Mouse (Mus musculus) frontal cortex, postnatal 25 days (tissue): ENCODE measurements at regions not wholly inside any gene's neighbourhood (a gene's known extent, or its start where the extent isn't known, plus 50 kb on each side); places are given as distances from the start of the nearest gene placed in this dataset.

Experiments
- DNase-seq, 2 experiments: peaks; one replicate each; pipeline ENCODE4 v3.0.0; 2022; ENCODE audit warnings: low spot score in 2 of 2

DNA sequence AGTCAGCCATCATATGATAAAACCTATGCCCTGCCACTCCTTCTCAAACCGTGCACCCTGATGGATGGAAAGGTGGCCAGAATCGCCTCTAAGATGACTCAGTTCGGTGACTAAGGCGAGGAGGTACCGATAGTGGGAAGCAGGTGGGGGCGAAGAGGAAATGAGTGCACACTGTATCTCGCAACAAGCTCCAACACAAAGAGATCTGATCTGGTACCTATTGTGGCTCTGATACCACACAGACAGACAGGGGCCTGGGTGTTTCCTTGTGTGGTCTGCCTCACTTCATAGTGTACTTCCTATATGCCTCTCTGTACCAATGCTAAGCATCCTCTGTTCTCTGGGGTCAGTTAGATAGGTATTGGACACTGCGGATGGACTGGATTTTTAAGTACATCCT lies 178.0 kb upstream of the Lpp start:
- DNase-seq, result no peak

- no peak for DNase-seq
These were observed 179.7 kb upstream of the Lpp start for GRCm38 (mm10) chr16:24213577-24213976.

DNA sequence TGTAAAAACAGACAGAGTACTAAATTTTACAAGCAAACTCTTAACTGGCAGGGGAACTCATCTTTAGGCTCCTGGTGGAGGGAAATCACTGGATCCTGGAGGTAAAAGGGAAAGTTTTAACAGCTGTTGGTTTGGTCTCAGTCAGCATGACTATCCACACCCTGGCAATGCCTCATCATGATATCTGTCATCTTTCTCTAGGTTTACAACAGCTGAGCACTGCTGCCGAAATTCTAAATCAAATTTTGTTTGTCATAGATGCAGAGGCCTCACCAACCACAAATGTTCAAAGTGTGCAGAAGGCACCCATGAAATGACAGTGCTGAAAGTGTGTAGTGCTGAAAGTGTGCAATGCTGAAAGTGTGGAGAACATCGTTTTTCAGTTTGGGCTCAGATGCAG lies 180.6 kb upstream of the Lpp start:
- no peak for DNase-seq

GRCm38 (mm10) chr16:24211588-24211987 lies 181.7 kb upstream of the Lpp start:
- DNase-seq, result no peak

DNA sequence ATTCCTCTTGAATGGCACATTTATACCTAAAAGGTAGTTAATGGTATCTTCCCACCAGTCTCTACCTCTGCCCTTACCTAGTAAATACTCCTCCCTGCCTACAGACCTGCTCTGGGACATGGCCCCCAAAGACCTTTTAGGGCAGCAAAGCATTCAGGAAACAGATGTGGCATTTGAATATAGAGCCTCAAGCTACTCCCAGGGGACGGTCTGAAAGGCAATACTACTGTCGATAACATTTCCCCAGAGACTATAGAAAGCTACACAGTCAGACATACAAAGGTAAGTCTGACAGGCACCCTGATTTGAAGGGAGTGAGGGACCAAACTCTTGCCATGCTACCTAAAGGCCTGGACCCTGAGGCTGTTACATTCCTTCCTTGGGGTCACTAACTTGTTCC lies 184.4 kb upstream of the Lpp start:
- DNase-seq, result no peak

DNA sequence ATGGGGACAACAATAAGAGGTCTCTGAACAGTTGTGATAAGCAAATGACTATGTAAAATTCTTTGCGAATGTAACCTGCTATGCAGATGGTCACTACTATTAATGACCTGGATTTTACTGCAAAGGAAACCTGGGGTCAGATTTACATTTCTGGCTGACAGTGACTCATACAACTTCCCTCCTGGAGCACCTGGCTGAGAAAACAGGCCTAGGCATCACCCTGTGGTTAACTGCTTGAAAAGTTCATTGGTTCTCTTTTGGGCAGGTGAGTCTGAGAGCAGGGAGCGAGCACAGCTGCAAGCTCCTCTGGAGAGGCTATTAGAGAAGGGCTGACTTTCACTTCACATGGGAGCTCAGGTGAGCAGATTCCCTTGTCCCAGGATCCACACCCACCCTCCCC lies 185.2 kb upstream of the Lpp start:
- no peak for DNase-seq

DNA sequence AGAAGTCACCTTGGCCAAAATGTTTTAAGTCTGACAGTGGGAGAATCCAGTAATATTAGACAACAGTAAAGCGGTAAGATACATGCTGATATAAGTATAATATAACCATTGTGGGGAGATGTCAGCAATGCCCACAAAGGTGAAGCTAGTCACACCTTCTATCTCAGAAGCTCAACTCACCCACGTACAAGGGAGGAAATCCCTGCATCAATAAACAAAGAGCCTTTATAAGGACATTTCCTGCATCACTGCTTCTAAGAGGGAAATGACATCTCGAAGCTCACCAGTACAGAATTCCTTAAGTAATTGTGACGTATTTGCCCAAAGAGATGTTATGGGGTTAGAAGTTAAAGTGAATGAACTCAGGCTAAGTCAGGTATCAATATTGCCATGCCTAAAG lies 186.3 kb upstream of the Lpp start:
- DNase-seq, result no peak

DNA sequence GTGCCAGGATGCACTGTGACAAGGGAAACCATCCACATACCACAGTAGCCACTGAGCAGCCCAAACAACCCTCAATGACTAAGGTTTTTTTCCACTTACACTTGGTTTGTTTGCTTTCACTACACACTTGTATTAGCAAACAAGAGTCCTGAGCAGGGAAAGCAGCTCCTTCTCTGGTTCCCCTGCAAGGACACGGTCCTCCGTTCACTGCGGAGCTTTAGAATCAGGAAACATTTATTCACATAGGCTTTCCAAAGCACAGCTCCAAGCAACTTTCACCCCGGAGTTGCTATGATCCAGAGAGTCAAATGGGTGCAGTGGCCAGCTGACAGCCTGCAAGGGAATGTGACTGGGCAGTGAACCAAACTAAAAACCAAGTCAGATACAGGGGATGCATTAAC lies 186.8 kb upstream of the Lpp start:
- no peak for DNase-seq

- no peak for DNase-seq
These were observed 187.7 kb upstream of the Lpp start for GRCm38 (mm10) chr16:24205594-24205993.

GRCm38 (mm10) chr16:24204064-24204730 lies 189.1 kb upstream of the Lpp start:
- DNase-seq, result no peak

DNA sequence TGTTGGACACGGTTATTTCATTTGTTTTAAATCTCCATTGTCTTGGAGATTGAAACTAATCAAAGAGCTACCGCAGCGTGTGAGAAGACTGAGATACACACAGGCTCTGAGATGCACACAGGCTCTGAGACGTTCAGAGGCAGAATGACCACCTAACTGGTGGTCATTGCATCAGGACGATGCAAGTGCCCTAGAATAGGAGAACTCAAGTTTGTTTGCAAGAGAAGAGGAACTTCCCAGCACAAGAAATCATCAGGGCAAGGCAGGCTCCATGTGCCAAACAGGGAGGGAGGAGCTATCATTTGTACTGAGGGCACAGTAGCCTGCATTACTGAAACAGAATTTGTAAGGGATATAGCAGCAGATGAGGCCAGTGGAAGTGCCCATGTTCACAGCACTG lies 190.7 kb upstream of the Lpp start:
- no peak for DNase-seq

- no peak for DNase-seq
These were observed 191.9 kb upstream of the Lpp start for GRCm38 (mm10) chr16:24201455-24201854.

GRCm38 (mm10) chr16:24200200-24200599 lies 193.1 kb upstream of the Lpp start:
- no peak for DNase-seq

- no peak for DNase-seq
These were observed 193.7 kb upstream of the Lpp start for GRCm38 (mm10) chr16:24199408-24200167.

DNA sequence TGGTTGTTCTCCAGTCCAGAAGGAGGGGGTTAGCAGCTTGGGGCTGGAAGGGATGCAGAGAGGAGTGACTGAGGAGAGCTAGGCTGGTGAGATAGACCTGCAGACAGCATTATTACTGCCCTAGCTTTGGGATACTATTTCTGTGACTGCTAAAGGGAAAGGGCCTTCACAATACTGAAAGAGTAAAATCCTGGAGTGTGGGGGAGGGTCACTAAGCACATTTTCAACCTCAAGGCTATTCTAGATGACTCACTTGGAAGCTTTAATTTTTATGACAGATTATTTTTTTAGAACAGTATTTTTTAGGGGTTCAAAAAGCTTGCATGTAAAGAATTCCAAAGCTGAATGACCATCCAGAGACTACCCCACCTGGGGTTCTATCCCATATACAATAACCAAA lies 195.0 kb upstream of the Lpp start:
- no peak for DNase-seq

DNA sequence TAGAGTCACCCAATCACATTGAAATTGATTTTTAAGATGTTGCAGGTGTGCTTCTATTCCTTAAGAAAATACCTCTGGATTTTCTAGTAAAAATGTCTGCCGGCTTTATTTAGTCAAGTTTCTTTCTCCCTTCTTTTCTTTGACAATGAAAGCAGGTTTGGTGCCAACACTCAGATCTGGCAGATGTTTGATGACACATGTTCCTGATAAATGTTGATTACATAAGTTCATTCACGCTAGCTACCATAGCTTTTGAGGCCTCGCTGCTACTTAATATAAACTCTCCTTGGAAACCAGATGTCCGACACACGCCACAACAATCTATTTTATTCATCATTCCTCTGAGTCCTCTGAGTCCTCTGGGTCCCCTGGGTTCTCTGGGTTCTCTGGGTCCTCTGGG lies 195.7 kb upstream of the Lpp start:
- no peak for DNase-seq

DNA sequence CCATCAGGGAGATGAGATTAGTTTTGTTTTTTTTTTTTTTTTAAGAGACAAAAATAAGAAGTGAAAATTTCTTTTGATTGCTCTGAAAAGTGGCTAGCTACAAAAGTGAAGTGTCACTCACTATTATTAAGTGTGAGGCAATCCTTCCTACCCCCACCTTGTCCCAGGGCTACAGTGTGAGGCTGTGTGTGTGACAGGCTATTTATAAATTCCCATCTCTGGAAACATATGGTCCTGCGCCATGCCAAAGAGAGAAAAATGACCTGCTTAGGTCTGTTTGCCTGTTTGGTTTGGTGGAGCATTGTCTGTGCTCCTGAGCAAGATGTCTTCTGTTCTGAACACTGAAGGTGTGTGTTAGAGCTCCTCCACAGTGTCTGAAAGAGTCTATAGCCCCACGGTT lies 199.4 kb upstream of the Lpp start:
- no peak for DNase-seq

- no peak for DNase-seq
These were observed 199.9 kb upstream of the Lpp start for GRCm38 (mm10) chr16:24193251-24193873.

GRCm38 (mm10) chr16:24192013-24192412 lies 201.3 kb upstream of the Lpp start:
- DNase-seq, result no peak

GRCm38 (mm10) chr16:24187131-24187530 lies 198.5 kb upstream of the Bcl6 start:
- DNase-seq, result no peak

- DNase-seq, result no peak
These were observed 197.3 kb upstream of the Bcl6 start for GRCm38 (mm10) chr16:24185989-24186388.

DNA sequence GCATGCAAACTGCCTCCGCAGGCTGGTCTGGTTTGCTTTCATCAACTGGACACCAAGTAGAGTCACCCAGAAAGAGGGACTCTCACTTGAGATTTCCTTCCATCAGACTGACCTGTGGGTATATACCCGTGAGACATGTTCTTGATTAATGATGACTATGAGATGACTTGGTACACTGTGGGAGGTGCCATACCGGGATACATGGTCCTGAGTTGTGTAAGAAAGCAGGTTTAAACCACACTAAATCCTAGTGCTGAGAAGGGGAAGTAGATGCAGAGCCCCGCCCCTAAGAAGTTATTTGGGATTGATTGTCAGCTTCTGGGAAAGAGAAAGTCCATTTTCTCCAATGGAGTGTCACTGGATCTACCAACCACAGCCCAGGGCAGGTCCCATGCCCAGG lies 196.2 kb upstream of the Bcl6 start:
- DNase-seq, result no peak

GRCm38 (mm10) chr16:24183216-24183615 lies 194.6 kb upstream of the Bcl6 start:
- DNase-seq, result no peak
